13 mouse cellular contexts compared by ENCODE assay signal in genomic region chr19:10810176-10810492, GRCm38 (mm10). TPM values are rescaled to one million over a fixed set of nuclear protein-coding genes. Genes with fewer than 3 reads are reported as not detected.
DNase-seq lines count a peak whose midpoint lies in the region; ATAC-seq and TF ChIP-seq lines count a peak whose summit lies in the region.
"Had no signal": no experiment of that assay in that cellular context is flagged by ENCODE, and none has a peak within 500 bp of the region (broad histone marks: within the 10 kb centered on the region; RNA-seq: fewer than 3 reads in every experiment).

No protein-coding gene starts in this region.

- no peak overlapping the region for H3K9ac ChIP-seq in hindbrain, embryonic 15.5 days
- no peak overlapping the region for H3K9ac ChIP-seq in hindbrain, embryonic 13.5 days
- H3K9ac ChIP-seq: heart, embryonic 13.5 days; limb, embryonic 15.5 days; stomach, embryonic 15.5 days had no signal

- no peak overlapping the region for H3K4me2 ChIP-seq in hindbrain, embryonic 15.5 days
- H3K4me2 ChIP-seq in hindbrain, embryonic 13.5 days = no peak overlapping the region
- H3K4me2 ChIP-seq: heart, embryonic 13.5 days; limb, embryonic 15.5 days; stomach, embryonic 15.5 days had no signal

- H3K27ac ChIP-seq in hindbrain, embryonic 15.5 days (replicated peaks) = peak overlapping the region; percentile 38; the same call in 1 of the 2 replicates
- no peak overlapping the region for H3K27ac ChIP-seq in hindbrain, embryonic 13.5 days
- H3K27ac ChIP-seq in cortical plate, adult 2 months (ENCODE audit: insufficient read depth, low read length) = peak overlapping the region; percentile 92
- H3K27ac ChIP-seq: heart, embryonic 13.5 days; limb, embryonic 15.5 days; stomach, embryonic 15.5 days had no signal

- ATAC-seq in hindbrain, embryonic 15.5 days (ENCODE audit: low FRiP score, low read depth) = no peak
- no peak for ATAC-seq in hindbrain, embryonic 13.5 days (ENCODE audit: low FRiP score)

- H3K4me3 ChIP-seq in hindbrain, embryonic 15.5 days = no peak overlapping the region
- no peak overlapping the region for H3K4me3 ChIP-seq in hindbrain, embryonic 13.5 days
- H3K4me3 ChIP-seq in cortical plate, adult 2 months (ENCODE audit: insufficient read depth, low read length) = no peak overlapping the region
- H3K4me3 ChIP-seq: heart, embryonic 13.5 days; limb, embryonic 15.5 days; stomach, embryonic 15.5 days had no signal

- peaks cover 14% of the 10 kb centered on the region; the same call in 1 of the 2 replicates for H3K4me1 ChIP-seq in hindbrain, embryonic 15.5 days (replicated peaks)
- H3K4me1 ChIP-seq in hindbrain, embryonic 13.5 days (replicated peaks) = peaks cover 15% of the 10 kb centered on the region
- peaks cover 5% of the 10 kb centered on the region for H3K4me1 ChIP-seq in cortical plate, adult 2 months (ENCODE audit: control insufficient read depth, insufficient read depth, low read length)
- H3K4me1 ChIP-seq: heart, embryonic 13.5 days; limb, embryonic 15.5 days; stomach, embryonic 15.5 days had no signal

- H3K27me3 ChIP-seq in hindbrain, embryonic 15.5 days = no peaks in the 10 kb centered on the region
- no peaks in the 10 kb centered on the region for H3K27me3 ChIP-seq in hindbrain, embryonic 13.5 days
- H3K27me3 ChIP-seq: heart, embryonic 13.5 days; limb, embryonic 15.5 days; stomach, embryonic 15.5 days had no signal

- no peak for TF ChIP-seq POLR2A in brain, embryonic 14.5 days (IDR thresholded peaks at IDR 0.05; ENCODE audit: borderline replicate concordance, extremely low read depth, insufficient read depth, insufficient read length, poor library complexity, severe bottlenecking)
- no peak for TF ChIP-seq POLR2A in cortical plate, adult 2 months (IDR thresholded peaks at IDR 0.05; ENCODE audit: extremely low read depth, insufficient read depth, low read length)

- TF ChIP-seq CTCF in brain, embryonic 14.5 days (IDR thresholded peaks at IDR 0.05; ENCODE audit: borderline replicate concordance, extremely low read depth, insufficient read depth, insufficient read length) = no peak
- no peak for TF ChIP-seq CTCF in cortical plate, adult 2 months (IDR thresholded peaks at IDR 0.05; ENCODE audit: extremely low read depth, insufficient read depth, low read length)

- no peaks in the 10 kb centered on the region for H3K9me3 ChIP-seq in hindbrain, embryonic 15.5 days
- no peaks in the 10 kb centered on the region for H3K9me3 ChIP-seq in hindbrain, embryonic 13.5 days
- H3K9me3 ChIP-seq: heart, embryonic 13.5 days; limb, embryonic 15.5 days; stomach, embryonic 15.5 days had no signal

- peak; percentile 18 for DNase-seq in brain, embryonic 14.5 days (ENCODE audit: low read depth)
- peak; percentile 43 for DNase-seq in lung, postnatal 10 days
- no peak for DNase-seq in thymus, postnatal 25 days
- no peak for DNase-seq in kidney, adult 9 months
- DNase-seq: adrenal gland, postnatal 25 days; kidney, adult 8-10 months; thymus, postnatal 14 days had no signal

- no peaks in the 10 kb centered on the region for H3K36me3 ChIP-seq in hindbrain, embryonic 15.5 days
- no peaks in the 10 kb centered on the region for H3K36me3 ChIP-seq in hindbrain, embryonic 13.5 days
- H3K36me3 ChIP-seq: heart, embryonic 13.5 days; limb, embryonic 15.5 days; stomach, embryonic 15.5 days had no signal

- 47% methylated on average over 4 of the region's 4 CpGs for WGBS in hindbrain, embryonic 15.5 days
- WGBS in hindbrain, embryonic 13.5 days = 55% methylated on average over 4 of the region's 4 CpGs

RNA-seq across cellular contexts. Expression of gene Cd6, which starts 19.7 kb away (rescaled TPM):
- polyA plus RNA-seq in hindbrain, embryonic 15.5 days (2015; fragmentation: Nextera tagmentation; extraction: Ambion mirVana) = 0.10 TPM in 1 of 2 replicates, not detected in the other
- polyA plus RNA-seq in hindbrain, embryonic 13.5 days (2015; fragmentation: Nextera tagmentation; extraction: Ambion mirVana) = not detected in 2 replicates
- polyA plus RNA-seq in brain, embryonic 14.5 days (2012; rRNA removed) = not detected in 2 replicates
- polyA plus RNA-seq in cortical plate, adult 2 months (2012; rRNA removed) = 5.8 and 6.0 TPM in 2 replicates
- polyA plus RNA-seq: limb, embryonic 15.5 days had no signal

RNA-seq across cellular contexts. Expression of gene Slc15a3, which starts 29.4 kb away (rescaled TPM):
- polyA plus RNA-seq in hindbrain, embryonic 15.5 days (2015; fragmentation: Nextera tagmentation; extraction: Ambion mirVana) = 0.30 and 0.47 TPM in 2 replicates
- polyA plus RNA-seq in hindbrain, embryonic 13.5 days (2015; fragmentation: Nextera tagmentation; extraction: Ambion mirVana) = 0.25 and 0.36 TPM in 2 replicates
- polyA plus RNA-seq in brain, embryonic 14.5 days (2012; rRNA removed) = 0.61 and 1.0 TPM in 2 replicates
- polyA plus RNA-seq in cortical plate, adult 2 months (2012; rRNA removed) = 1.3 and 2.3 TPM in 2 replicates

RNA-seq across cellular contexts. Expression of gene Tmem132a, which starts 59.6 kb away (rescaled TPM):
- polyA plus RNA-seq in hindbrain, embryonic 15.5 days (2015; fragmentation: Nextera tagmentation; extraction: Ambion mirVana) = 171 and 188 TPM in 2 replicates
- polyA plus RNA-seq in hindbrain, embryonic 13.5 days (2015; fragmentation: Nextera tagmentation; extraction: Ambion mirVana) = 174 and 180 TPM in 2 replicates
- 292 and 301 TPM in 2 replicates for polyA plus RNA-seq in brain, embryonic 14.5 days (2012; rRNA removed)
- polyA plus RNA-seq in cortical plate, adult 2 months (2012; rRNA removed) = 200 and 216 TPM in 2 replicates

Comparison
In these comparisons a context has a peak if more than half of its experiments do, and no peak if none do; other contexts are left out.
1. DNase-seq: peak in brain, embryonic 14.5 days (single experiment) and lung, postnatal 10 days (single experiment); none in thymus, postnatal 25 days (single experiment) and kidney, adult 9 months (single experiment).